Mouse (Mus musculus): ENCODE results near the gene Mat2a.

GRCm38 (mm10) chr6:72475221-72475985 lies 36.0 kb upstream of the Mat2a start:
- TF ChIP-seq CTCF (IDR thresholded peaks at IDR 0.05; ENCODE audit: low read depth) (no peak), EP300 (IDR thresholded peaks at IDR 0.05; ENCODE audit: low read depth) (no peak)

Data from liver, embryonic 14.5 days (tissue).